15 mouse cellular contexts compared by ENCODE assay signal in the genomic region with DNA sequence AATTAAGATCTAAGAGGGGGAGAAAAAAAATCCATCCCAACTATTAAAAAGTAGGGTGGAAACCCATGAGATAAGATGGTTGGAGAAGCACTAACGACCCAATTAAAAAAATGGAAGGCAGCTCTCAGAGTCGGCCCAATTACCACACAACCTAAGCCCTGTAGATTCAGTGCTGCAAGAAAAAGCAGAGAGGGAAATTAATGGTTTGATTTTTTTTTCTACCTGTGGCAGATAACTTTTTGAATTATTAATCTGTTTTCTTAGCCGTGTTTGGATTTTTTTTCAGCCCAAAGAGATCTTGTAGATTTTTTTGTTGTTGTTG.
"Had no signal": no experiment of that assay in that cellular context is flagged by ENCODE, and none has a peak within 500 bp of the region (broad histone marks: within the 10 kb centered on the region; RNA-seq: fewer than 3 reads in every experiment).

No protein-coding gene starts in this region.

- H3K4me2 ChIP-seq: kidney, embryonic 15.5 days; liver, embryonic 11.5 days; liver, embryonic 15.5 days; neural tube, embryonic 13.5 days had no signal

- H3K4me3 ChIP-seq: kidney, embryonic 15.5 days; left cerebral cortex, adult 2 months; limb, embryonic 10.5 days; liver, embryonic 15.5 days; neural tube, embryonic 13.5 days had no signal

- H3K27me3 ChIP-seq: kidney, embryonic 15.5 days; liver, embryonic 15.5 days; neural tube, embryonic 13.5 days had no signal

- ATAC-seq: lung, postnatal 0 days had no signal

- H3K36me3 ChIP-seq: kidney, embryonic 15.5 days; limb, embryonic 10.5 days; liver, embryonic 15.5 days; neural tube, embryonic 13.5 days had no signal

- DNase-seq: kidney, adult 2 months; kidney, postnatal 14 days; lung, adult 2 months; lung, postnatal 36 days; right cerebral cortex, adult 18-20 months; right cerebral cortex, postnatal 25 days; thymus, adult 18-20 months; thymus, postnatal 14 days had no signal

- H3K4me1 ChIP-seq: kidney, embryonic 15.5 days; limb, embryonic 10.5 days; liver, embryonic 15.5 days; neural tube, embryonic 13.5 days had no signal

- H3K9me3 ChIP-seq: kidney, embryonic 15.5 days; limb, embryonic 10.5 days; liver, embryonic 15.5 days; neural tube, embryonic 13.5 days had no signal

- H3K9ac ChIP-seq: kidney, embryonic 15.5 days; liver, embryonic 15.5 days; neural tube, embryonic 13.5 days had no signal

- H3K27ac ChIP-seq: kidney, embryonic 15.5 days; left cerebral cortex, adult 2 months; limb, embryonic 10.5 days; liver, embryonic 15.5 days; neural tube, embryonic 13.5 days had no signal
